9 mouse cellular contexts compared by ENCODE assay signal in the genomic region with DNA sequence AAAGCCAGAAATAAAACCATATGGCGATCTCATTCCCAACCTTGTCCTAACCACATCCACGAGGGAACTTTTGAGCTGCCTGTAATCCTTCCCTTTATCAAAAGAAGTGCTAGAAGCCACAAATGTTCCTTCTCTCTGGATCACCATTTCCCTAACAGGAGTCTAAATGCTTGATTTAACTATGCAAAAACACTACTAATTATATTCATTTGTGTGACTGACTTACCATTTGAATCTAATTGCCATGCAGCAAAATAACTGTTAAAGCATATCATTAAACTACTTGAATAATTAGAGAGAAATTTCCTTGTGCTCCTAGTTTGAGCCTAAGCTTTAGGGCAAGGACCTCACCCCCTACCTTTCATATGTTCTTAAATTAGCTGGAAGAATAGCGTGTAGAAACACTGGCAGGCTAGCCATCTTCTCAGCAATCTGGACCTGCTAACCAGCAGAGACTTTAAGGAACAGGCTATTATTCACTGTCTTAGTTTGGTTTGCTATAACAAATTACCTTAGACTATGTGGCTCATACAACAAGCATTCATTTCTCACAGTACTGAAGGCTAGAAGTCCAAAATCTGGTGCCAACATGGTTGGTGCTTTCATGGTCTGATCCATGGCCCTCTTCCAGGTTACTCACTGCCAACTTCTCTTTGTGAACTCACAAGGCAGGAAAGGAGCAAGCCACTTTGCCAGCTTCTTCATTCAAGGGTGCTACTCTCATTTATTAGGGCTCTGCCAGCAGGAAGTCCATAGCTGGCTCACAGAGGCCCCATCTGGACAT.
A peak's percentile ranks its signal among the peaks of the same experiment; 100 is the strongest.
DNase-seq lines count a peak whose midpoint lies in the region; ATAC-seq and TF ChIP-seq lines count a peak whose summit lies in the region.
"Had no signal": no experiment of that assay in that cellular context is flagged by ENCODE, and none has a peak within 500 bp of the region (broad histone marks: within the 10 kb centered on the region; RNA-seq: fewer than 3 reads in every experiment).

No protein-coding gene starts in this region.

- peak; percentile 41 to 43 for DNase-seq in heart, postnatal 10 days
- no peak for DNase-seq in heart, embryonic 10.5 days (ENCODE audit: low spot score)
- DNase-seq in Muller cell, postnatal 12 days (ENCODE audit: inconsistent ontology term), result peak; percentile 77
- peak; percentile 22 for DNase-seq in adipocyte (ENCODE audit: low spot score)
- peak; percentile 21 for DNase-seq in layer of hippocampus, adult 9-11 months
- no peak for DNase-seq in lung, adult 2 months
- DNase-seq in spleen, postnatal 4 days (ENCODE audit: low spot score in 2 of 2), result no peak
- DNase-seq: lung, postnatal 14 days had no signal

- no peaks in the 10 kb centered on the region for H3K27me3 ChIP-seq in heart, embryonic 10.5 days (ENCODE audit: insufficient read depth, poor library complexity, severe bottlenecking)

- H3K36me3 ChIP-seq in heart, embryonic 10.5 days, result no peaks in the 10 kb centered on the region

- TF ChIP-seq POLR2A in lung, adult 2 months (IDR thresholded peaks at IDR 0.05; ENCODE audit: borderline replicate concordance, extremely low read depth, low read depth, low read length), result no peak

- intact Hi-C loops in heart, postnatal 10 days (cut with DNase I), result no loop called here

- H3K4me3 ChIP-seq in heart, embryonic 10.5 days, result no peak overlapping the region
- no peak overlapping the region for H3K4me3 ChIP-seq in lung, adult 2 months (replicated peaks; ENCODE audit: extremely low read depth, low read depth, low read length)

- TF ChIP-seq CTCF in lung, adult 2 months (IDR thresholded peaks at IDR 0.05; ENCODE audit: insufficient read depth, low read length), result no peak

- ATAC-seq in megakaryocyte-erythroid progenitor cell, adult 5-6 weeks (replicated peaks; ENCODE audit: low FRiP score, low TSS enrichment, poor library complexity, severe bottlenecking), result no peak

- no peaks in the 10 kb centered on the region for H3K9me3 ChIP-seq in heart, embryonic 10.5 days

- 66% methylated on average over 3 of the region's 3 CpGs for WGBS in heart, embryonic 10.5 days
- WGBS in lung, adult 2 months, result 81% methylated on average over 3 of the region's 3 CpGs

- no peaks in the 10 kb centered on the region for H3K4me1 ChIP-seq in heart, embryonic 10.5 days
- no peaks in the 10 kb centered on the region for H3K4me1 ChIP-seq in lung, adult 2 months (ENCODE audit: control insufficient read depth, insufficient read depth, low read length)

- no peak overlapping the region for H3K27ac ChIP-seq in heart, embryonic 10.5 days

Comparison
In these comparisons a context has a peak if more than half of its experiments do, and no peak if none do; other contexts are left out.
1. DNase-seq: peak in heart, postnatal 10 days (2 of 2), Muller cell, postnatal 12 days (single experiment), adipocyte (single experiment) and layer of hippocampus, adult 9-11 months (single experiment); none in heart, embryonic 10.5 days (single experiment), lung, adult 2 months (single experiment) and spleen, postnatal 4 days (0 of 2).